Mouse (Mus musculus): Measurements from ENCODE around the gene Tiparp.

The Tiparp gene

DNA sequence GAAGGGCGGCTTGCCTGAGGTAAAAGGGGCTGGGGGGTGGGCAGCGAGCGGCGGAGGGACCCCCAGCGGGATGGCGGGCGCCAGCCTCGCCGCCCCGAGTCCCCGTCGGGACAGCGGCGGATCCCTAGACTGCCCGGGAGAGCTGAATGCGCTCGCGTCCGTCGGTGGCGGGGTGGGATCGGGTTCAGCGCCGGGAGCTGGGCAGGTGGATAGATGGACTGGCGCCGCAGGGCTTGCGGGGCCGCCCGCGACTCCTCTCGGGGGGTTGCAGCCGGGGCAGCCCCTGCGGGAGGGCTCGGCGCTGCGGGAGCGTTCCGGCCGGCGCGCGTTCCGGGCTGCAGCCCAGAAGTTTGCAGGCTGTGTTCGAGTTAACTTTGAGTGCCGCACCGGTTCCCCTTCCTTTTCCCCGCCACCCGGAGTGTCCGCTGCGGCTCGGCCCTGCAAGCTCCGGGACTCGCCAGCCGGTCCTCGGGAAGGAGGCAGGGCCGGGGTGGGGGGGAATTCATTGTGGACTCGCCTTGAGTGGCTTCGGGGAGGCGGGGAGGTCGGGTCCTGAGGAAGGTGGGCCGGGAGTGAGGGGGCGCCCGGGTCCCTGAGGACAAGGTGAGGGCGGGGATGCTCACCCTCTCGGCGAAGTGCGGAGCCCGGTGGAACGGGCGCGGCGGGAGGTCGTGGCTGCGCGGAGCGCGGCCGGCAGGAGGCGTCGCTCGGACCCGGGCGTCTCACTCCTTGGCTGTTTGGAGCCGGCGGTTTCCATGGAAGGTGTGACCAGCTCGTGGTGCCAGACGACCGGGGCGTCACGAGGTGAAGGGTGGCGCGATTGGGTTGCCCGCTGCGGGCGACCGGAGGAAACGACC, 632 bp downstream of the Tiparp start:
- DNase-seq (ENCODE audit: low spot score in 2 of 2), result peak; percentile 53 to 65

DNA sequence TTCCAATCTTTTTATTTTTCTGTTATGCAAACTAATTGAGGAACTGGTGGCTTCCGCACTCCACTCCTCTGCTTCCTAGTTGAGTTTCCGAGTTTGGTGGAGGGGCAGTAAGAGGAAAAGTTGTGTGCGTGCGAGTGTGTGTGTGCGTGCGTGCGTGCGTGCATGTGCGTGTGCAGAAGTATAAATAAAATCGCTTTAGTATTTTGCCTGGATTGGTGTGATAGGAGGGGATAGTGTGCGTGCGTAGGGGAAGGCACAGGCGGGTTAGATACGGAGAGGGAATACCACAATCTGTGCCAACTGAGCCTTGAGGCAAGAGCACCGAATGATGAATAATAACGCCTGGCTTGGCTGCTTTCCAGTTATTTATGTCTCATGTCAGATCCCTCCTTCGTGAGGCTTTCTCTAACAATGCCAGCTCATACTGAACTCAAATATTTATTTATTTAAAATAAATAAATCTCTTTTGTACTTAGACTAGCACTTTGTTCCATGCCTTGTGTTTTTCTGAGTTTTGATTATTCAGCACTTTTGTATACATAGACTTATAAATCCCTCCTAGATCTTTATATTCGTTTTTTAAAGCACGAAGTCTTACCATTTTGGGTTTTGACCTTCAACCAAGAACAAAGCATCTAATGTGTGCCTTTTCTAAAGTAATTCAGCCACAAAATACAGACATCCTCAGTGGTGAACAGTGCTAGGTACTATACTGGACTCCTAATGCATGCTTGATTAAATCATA, 1.4 kb downstream of the Tiparp start:
- peak; percentile 52 to 64 for DNase-seq (ENCODE audit: low spot score in 2 of 2)

DNA sequence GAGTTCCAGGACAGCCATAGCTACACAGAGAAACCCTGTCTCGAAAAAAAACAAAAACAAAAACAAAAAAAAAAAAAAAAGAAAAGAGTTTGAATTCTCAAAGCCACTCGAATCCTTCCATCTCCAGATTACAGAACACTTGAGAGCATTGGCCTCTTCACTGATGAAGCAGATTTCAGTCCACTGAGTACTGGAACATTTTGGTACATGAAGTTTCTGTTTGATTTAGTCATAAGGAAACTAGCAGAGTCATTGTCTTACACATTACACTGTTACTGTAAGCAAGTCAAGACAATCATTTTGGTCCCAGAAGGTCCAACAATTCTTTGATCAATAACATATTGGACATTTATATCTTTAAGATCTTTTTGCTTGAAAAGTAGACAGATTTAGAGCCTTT, 4.8 kb downstream of the Tiparp start:
- DNase-seq (ENCODE audit: low spot score in 2 of 2), result no peak

DNA sequence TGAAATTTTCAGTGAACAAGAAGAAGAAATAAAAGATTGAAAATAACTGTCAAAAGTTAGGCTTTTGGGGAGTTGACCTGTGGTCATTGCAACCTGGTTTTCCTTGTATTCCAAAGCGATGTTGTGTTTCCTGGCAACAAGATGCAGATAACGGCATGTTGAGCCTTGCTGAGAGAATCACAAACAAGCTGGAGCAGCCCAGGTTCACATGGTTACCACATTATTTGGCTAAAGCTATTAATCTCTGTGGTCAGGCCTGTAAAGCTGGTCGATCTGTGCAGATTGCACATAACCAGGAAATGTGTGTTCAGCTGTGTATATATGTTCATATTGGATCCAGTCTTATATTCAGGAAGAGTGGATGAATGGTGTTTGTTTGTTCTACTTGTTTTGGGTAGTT, 5.4 kb downstream of the Tiparp start:
- DNase-seq (ENCODE audit: low spot score in 2 of 2), result peak; percentile 73 to 78

DNA sequence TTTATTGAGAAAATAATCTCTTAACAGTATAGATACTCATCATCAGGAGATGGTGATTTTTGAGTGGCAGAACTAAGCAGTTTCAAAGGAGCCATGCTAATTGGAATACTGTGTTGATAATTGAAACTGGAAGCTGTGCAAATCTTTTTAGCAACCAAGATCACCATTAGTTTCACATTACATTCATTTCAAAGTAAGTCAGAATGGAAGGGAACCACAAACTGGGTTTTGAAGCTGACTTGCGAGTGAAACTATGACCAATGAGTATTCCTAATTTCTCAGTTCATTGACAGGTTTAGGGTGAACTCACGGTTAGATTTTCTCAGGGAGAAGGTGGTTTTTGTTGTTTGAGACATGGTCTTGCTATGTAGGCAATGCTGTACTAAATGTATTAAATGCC, 6.3 kb downstream of the Tiparp start:
- DNase-seq (ENCODE audit: low spot score in 2 of 2), result no peak

DNA sequence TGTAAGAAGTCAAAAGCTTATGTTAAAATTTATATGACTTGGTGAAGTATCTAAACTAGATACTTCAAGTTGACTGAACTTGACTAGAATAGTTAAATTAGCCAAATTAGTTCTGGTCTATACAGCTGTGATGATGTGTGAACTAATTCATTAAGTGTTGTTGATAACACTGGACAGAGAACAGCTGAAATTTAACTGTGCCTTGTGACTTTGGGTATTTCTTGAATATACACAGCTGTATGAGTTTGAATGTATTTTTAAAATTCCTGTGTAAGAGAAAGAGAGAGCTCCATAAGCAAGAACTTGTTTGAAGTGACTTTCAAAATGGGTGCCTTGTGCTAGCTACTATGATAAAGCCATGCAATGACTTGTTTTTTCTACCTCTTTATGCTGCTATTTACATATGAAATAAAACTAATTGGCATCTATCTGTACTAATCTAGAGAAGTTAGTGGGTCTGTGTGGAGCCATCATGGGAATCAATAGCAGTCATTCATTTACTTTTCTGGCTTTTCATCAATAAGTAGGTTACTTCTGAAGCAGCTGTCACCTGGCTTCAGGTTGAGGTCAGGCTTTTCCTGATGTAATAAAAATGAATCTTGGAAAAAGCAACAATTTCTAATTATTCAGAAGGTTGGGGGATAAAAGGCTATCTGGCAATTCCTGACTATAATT, 7.0 kb downstream of the Tiparp start:
- DNase-seq (ENCODE audit: low spot score in 2 of 2), result no peak

DNA sequence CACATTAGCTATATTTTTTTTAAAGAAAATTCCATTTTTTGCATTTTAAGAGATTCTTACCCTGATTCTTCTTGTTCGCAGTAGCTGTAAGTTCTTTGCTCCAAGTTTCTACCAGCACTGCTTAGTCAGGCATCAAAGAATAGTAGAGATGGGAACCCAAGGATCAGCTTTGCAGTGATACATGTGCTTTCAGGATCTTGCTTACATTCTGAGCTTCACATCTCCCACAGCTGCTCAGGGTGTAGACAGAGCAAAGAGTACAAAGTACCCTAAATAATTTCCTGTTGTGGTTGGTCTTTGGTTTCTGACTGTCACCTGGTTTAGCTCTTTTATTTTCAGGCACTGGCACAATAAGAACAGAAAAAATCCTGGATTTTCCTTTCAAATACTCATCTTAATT, 9.1 kb downstream of the Tiparp start:
- no peak for DNase-seq (ENCODE audit: low spot score in 2 of 2)

DNA sequence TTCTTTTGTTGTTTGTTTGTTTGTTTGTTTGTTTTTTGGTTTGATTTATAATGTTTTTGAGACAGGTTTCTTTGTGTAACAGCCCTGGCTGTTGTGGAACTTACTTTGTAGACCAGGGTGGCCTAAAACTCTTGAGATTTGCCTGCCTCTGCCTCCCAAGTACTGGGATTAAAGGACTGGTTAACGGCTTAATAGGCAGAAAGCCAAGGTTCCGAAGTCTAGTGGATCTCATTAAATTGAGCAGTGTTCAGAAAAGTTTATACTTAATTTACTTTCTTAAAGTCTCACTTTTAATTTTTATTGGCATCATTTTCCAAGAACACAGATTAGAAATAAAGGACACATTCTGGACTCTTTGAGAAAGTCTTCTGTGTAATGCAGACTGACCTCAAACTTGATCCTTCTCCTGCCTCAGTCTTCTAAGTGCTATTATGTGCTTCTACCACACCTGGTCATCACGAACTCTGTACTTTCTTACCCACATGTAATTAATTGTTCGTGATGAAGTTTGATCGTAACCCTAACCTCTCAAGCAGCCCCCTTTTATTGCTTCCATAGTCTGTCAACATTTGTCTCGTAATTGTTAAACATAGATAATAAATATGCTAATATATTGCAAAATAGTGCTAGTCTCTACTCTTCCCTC, 12.8 kb downstream of the Tiparp start:
- no peak for DNase-seq (ENCODE audit: low spot score in 2 of 2)

DNA sequence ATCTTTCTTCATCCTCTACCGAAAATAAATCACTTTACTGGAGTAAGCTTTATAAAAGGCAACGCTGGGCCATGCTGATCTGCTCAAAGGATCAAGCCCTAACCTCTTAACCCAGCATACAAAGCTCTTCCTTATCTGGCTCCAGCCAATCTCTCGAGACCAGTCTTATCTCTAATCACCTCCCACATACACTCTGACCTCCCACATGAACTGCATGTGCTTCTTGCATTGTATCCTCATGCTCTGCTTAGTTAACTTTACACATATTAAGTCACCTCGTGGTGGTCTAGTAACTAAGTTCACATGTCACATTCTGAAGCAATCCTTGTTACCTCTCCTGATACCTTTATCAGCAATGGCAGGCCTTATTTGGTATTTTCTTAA, 13.3 kb downstream of the Tiparp start:
- no peak for DNase-seq (ENCODE audit: low spot score in 2 of 2)

DNA sequence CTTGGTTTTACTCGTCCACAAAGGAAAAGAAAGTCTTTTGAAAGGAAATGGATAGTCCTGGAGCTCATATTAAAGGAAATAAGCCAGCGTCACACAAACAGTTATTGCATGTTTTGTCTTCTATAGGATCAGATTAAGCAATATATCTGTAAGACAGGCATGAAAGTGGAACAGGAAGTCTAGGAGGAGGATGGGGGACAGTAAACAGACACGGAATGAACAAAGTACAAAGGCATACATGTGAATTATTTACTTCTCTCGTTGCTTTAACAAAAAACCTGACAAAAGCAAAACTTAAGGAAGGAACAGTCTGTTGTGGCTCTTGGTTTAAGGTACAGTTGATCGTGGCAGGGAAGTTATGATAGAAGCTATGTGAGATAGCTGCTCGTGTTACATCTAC, 21.6 kb downstream of the Tiparp start:
- no peak for DNase-seq (ENCODE audit: low spot score in 2 of 2)

DNA sequence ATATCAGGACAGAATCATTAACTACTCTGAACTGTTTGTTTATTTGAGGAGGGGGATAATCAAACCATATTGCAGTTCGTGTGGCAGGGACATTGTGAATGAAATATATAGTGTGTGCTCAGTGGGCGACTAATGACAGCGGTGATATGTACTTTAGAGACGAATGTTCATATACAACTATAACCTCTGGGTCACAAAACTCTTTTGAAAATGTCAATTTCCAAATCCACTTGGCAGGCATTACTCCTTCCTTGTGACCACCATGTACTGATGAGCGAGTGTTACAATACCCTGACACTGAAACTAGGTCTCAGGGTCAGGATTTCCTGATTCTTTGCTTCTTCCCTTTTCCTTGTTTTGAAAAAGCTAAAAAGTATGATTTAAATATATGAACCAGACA, 22.9 kb downstream of the Tiparp start:
- DNase-seq (ENCODE audit: low spot score in 2 of 2), result no peak

DNA sequence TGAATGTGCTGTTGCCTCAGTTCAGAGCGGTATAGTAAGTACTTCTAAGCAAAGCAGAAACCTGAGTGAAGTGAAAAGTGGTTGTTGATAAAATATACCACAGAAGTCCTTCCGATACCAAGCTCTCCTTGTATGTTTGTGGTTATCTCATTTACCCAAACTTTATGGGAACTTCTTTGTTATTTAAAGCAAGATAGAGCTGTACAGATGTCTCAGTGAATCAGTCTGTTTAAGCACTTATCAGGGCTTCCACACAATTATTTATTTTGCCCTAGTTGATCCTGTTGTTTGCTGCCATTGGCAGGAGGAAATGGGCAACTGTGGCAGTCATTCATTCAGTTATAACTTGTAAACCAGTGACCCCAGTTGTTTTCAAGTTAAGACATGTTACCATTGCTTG, 26.4 kb downstream of the Tiparp start:
- no peak for DNase-seq (ENCODE audit: low spot score in 2 of 2)

DNA sequence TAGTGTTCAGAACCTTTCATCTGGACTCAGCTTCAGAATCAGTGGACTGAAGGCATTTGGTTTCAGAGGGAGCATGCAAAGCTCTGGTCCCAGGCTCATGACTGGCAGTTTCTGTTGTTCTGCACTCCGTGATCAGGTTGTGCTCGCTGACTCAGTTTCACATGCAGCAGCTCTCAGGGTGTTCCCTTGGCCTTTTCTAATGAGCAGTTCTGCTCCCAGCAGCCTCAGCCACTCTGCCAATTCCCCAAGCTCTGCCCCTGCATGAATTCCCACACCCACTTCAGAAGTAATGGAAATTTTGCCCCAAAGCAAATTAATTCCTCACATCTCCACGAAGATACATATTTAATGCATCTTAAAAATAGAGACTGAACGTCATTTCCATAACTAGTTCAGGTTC, 30.5 kb downstream of the Tiparp start:
- DNase-seq (ENCODE audit: low spot score in 2 of 2), result no peak

DNA sequence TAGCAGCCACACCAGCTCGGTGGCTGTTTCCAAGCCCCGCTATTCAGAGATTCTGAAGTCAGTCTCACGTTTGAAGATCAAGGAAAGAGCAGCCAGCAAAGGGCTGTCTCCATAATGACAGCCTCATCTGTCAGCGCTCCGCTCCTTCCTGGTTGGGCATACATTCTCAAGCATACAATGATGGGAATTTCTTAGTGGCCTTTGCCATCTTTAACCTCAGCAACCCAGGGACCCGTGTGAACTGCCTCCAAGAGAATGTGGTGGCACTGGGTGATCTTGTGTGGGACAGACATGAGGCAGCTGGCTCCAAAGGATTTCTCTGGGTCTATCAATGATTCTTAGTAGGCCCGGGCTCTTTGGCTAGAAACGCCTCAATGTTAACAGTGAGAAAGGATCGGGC, 34.0 kb downstream of the Tiparp start:
- DNase-seq (ENCODE audit: low spot score in 2 of 2), result no peak

DNA sequence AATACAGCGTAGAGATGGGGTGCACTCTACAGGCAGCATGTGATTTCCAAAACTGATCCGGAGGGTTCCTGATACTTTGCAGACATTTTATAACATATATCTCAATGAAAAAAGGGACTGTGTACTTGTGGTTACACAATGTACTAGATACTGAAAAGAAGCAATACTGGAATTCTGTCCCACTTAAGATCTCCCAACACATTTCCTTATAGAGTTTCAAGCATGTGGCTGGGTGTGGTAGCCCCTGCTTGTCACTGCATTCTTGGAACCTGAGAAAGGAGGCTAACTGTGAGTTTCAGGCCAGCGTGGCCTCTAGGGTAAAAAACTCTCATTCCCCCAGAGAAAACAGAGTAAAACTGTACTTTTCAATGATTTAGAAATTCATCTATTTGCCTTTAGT, 34.5 kb downstream of the Tiparp start:
- no peak for DNase-seq (ENCODE audit: low spot score in 2 of 2)

DNA sequence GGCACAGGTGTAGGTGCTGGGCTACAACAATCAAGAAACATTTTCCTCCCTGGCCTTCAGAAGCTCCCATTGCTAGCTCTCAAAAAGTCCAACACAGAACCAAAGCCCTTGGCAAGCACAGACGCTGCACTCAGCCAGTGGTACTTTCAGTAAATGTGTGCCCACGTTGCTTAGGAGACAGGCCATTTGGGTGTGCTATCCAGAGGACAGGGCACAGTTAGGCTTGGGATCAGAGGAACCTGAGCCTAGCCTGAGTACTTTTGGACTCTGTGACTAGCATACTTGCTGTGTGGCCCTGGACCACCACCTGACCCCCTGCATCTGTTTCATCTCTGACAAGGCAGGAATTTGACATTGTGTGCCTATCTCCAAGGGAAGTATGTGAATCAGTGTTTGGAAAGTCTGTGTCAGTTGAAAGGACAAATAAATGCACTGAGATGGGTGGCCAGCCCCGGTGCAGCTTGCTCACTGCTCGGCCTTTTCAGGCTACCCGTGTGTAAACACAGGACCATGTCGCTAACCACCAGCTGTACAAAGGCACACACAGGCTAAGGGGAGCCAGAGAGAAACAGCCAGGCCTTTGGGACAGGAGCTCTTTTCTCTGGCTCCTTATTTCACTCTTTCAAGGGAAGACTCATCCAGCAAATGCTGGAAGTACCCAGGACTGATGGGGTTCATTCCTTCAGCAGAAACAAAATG, 35.9 kb downstream of the Tiparp start:
- DNase-seq (ENCODE audit: low spot score in 2 of 2), result no peak

DNA sequence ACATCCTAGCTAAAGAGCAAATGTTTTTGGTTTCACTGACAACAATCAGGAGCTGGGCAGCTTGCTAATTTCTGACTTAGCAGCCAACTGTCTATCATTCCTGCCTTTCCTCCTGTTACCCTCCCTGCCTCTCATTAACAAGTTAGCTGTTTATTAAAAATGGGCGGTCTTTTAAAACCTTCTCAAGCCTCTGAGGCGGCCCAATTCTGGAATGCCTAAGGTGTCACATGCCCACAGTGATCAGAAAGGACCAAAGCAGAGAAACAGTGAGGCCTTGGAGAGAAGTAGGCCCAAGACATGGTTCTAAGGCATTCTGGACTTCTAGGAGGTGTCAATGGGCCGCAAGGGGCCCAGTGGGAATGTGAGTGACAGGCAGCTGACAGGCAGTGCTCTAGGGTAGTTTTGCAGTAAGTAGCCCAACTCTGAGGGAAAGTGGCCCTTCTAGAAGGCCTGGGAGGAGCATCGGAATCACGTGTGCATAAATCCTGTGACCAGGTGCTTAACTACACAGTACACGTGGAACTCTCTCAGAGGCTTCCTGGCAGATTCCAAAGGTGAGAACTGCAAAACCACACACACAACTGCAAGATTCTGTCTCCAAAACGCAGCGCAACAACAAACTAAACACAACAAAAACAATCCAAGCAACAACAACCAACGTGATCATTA, 37.6 kb downstream of the Tiparp start:
- DNase-seq (ENCODE audit: low spot score in 2 of 2), result no peak

DNA sequence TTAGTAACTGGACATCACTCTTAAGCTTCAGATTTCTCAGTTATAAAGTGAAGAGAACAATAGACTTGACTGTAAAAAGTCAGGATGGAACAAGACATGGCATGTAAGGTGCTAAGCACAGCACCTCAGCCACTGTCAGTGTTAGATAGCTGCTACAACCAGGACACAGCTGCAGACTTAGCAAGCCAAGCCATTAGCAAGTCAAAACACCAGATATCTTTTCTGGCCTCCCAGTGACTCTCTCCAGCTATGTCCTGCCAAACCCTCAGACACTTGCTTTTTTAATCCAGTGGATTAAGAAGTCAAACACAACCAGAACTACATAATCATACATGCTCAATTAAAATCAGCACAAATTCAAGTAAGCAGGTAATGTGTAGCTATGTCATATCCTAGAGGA, 41.7 kb downstream of the Tiparp start:
- DNase-seq (ENCODE audit: low spot score in 2 of 2), result no peak

DNA sequence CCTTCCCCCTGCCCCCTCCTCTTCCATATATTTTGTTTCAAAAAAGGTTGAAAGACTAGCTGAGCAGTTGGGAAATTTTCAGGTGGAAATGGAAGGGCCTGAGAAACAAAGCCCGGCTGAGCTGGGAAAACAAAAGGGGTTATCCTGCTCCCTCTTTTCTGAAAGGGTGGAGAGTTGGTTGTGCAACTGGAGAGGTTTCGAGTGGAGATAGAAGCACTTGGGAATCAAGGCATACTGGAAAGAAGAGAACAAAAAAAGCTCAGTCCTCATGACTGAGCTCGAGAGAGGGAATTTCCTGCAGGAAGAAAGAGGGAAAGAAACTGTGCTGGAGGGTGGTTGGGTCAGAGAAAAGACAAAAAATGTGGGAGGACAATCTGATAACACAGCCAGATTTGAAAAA, 45.3 kb downstream of the Tiparp start:
- DNase-seq (ENCODE audit: low spot score in 2 of 2), result no peak

DNA sequence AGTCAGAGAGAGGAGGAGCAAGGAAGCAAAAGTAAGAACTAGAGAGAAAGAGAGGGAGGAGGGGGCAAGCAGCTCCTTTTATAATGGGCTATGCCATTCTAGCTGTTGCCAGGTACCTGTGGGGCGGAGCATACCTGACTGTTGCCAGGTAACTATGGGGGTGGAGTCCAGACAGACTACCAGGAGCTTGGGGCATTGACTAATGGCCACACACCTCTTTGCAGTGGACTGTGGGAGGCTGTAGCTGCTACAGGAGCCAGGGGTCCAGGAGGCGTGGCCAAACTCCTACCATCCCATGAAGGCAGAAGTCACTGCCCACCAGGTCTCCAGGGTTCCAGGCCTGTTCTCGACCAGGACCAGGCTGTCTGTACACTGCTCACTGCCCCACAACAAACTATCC, 49.4 kb downstream of the Tiparp start:
- no peak for DNase-seq (ENCODE audit: low spot score in 2 of 2)

DNA sequence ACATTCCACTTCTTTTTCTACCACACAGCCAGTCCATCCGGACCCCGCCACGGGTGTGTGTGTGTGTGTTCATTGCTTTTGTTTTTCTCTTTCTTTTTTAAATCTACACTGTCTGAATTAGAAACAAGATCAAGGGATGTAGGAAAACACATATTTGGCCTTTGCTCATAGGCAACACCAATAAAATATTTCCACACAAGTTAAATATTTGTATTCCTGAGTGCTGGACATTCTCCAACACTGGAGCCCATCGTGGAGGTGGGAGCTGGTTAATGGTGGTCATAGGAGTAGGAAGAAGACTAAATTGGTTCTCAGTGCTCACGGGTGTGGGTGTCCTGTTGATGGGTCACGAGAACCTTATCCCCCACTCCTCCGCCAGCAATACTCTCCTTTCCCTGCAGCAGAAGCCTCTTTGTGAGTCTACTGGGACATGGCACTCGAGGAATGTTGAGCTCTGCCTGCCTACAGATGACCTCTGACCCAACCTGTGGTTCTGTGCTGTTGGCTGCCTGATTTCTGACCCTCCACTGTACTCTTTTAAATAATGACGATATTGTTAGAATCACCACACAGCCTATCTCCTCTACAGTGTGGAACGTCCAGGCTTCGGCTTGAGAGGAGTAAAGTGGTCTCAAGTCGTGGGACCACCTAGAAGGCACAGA, 51.2 kb downstream of the Tiparp start:
- DNase-seq (ENCODE audit: low spot score in 2 of 2), result no peak

Measured in urinary bladder, postnatal 36 days (tissue).